Mouse (Mus musculus) cerebellum, postnatal 25 days (tissue): ENCODE data around the gene Cxcl3.
A peak's percentile ranks its signal among the peaks of the same experiment; 100 is the strongest.

Experiments used
- DNase-seq, 2 experiments: peaks; one replicate each; pipeline ENCODE4 v3.0.0; 2021; ENCODE audit warnings: mixed read lengths in 2 of 2

Gene Cxcl3

DNA sequence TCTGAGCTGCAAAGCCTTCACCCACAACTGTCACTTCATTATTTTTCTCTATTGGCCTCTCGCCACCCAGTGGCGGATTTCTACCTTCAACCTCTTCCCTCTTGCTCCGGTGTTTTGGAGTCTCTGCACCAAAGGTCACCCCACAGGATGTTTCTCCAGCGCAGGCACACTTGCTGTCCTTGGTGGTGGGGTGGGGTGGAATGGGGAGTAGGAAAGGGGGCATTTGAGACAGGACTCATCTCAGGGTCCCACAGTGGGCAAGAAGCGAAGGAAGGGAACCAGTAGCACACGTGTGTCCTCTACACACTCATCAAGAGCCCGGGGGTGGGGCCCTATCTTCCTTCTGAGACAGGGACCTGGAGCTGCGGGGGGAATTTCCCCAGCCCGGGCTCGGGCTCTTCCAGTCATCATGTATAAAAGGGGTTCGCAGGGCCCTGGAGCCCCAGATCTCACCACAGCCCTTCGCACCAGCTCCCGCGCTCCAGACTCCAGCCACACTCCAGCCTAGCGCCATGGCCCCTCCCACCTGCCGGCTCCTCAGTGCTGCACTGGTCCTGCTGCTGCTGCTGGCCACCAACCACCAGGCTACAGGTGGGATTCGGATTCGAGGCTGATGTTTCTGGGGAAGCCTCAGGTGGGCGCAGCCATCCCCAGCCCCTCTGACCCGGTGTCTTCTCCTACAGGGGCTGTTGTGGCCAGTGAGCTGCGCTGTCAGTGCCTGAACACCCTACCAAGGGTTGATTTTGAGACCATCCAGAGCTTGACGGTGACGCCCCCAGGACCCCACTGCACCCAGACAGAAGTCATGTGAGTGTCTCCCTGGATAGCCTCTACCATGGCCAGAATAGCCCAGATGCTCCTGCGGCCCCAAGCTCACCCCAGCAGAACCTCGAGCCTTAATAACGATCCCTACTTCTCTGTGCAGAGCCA, at the start of gene Cxcl3:
Gene Cxcl3 (plus strand): TSS at position 445 of the 930 bp plus-strand sequence.
- peak; percentile 39 to 43 for DNase-seq

DNA sequence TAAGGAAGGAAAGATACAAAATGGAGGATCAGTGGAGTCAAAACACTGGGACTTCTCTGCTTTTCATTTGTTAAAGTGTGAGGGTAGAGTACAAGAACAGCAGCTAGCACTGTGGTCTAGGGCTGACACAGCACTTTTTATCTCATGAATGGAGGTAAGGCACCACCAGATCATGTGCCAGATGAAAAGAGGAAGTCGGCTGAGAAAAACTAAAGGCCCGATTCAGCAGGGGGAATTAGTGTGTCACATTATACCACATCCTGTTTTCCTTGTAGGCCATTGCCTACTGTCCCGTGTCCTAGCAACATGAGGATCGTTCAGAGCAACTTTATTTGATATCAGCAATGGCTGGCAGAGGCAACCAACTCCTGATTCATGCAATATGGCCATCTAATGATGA, 43.9 kb upstream of the Cxcl3 start:
- no peak for DNase-seq

DNA sequence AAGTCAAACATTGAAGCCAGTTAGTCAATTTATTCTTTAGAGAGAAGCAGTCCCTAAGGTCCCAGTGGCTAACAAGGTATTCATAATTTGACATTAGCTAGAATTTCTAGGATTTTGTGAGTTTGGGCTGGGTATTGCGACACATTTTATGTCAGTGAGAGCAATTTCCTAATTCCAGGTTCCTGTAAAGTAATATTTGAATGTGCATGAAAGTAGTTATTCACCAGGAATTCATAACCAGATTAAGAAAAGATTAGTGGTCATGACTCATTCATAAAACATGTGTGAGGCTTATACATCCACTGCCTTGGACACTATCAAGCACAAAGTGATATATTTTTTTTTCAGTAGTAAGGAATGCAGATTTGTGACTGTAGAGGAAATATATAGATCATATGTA, 32.0 kb upstream of the Cxcl3 start:
- no peak for DNase-seq

DNA sequence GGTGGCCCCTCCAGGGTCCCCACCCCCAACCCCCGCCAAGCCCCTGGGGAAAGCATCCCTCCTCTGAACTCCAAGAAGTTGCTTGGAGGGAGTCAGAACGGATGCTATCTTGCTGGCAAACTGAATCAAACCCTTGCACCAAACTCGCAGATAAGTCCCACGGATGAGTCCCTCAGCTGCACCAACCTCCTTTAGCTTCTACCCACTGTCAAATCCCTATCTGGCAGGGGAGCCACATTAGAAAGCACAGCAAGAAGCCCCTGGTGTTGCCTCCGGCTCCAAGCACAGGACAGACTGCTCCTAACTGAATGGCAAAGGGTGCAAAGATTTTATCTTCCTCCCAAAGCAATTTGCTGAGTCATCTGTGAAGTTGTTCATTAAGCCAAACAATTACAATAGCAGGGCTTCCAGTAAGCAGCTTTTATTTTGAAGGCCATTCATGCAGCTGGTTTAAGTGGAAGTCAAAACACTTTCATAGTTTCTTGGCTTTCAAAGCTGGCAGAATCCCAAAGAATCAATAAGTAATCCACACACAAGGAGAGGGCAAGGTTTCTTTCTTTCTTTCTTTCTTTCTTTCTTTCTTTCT, 27.8 kb upstream of the Cxcl3 start:
- no peak for DNase-seq

DNA sequence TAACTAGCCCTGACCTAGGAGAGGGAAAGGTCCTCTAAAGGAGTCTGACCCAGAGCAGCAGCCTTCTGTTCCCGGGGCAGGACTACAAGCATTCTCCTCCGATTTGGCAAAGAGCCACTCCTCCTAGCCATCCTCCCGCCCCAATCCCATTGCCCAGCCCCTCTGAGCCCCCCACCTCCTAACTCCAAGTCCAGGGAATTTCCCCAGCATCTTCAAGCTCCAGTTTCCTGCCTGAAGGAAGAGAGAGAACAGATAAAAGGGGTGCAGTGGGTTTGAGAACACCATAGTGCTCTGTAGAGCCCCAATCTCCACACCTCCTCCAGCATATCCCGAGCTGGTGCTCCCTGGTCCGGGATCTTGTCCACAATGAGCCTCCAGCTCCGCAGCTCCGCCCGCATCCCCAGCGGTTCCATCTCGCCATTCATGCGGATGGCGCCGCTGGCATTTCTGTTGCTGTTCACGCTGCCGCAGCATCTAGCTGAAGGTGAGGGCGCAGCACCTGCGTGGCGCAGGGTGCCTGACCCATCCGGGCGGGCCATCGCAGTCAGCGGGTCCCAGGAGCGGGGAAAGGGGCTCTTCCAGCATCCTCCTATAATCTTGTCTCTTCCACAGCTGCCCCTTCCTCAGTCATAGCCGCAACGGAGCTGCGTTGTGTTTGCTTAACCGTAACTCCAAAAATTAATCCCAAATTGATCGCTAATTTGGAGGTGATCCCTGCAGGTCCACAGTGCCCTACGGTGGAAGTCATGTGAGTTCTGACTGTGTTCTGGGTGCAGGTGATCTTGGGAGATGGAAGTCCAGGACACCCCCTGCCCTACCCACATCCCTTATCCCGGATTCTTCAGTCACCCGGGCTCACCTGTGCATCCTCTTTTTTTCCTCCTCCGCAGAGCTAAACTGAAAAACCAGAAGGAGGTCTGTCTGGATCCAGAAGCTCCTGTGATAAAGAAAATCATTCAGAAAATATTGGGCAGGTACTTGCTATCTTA, 26.5 kb upstream of the Cxcl3 start, which contains the start of gene Cxcl5:
Gene Cxcl5 (plus strand): TSS at position 284 of the 989 bp plus-strand sequence.
- peak; percentile 32 to 38 for DNase-seq

DNA sequence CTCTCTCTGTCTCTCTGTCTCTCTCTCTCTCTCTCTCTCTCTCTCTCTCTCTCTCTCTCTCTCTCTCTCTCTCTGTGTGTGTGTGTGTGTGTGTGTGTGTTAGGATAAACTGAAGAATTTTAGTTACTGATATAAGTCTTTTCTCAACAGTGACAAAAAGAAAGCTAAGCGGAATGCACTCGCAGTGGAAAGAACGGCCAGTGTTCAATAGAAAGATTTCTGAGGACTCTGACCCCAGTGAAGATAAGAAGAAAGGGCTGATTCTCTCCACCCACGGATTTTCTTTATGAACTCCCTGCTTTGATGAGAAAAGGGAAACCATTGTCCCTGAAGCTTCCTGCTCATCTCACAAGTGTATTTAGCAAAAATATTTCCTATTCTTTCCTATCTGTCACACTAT, 25.6 kb upstream of the Cxcl3 start:
- no peak for DNase-seq

DNA sequence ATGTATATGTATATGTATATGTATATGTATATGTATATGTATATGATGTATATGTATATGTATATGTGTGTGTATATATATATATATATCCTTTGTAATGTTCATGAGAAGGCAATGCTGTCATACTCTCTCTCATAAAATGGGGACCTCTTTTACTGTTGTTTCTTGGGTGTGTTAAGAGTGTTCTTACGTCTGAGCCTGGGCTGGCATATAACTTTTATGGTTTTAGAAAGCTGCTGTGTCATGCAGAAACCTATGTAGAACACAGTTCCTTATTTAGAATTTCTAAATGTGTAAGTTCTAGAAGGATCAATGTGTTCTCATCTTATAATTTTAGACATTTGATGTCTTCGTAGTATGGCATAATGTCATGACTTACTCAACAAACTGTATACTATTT, 25.1 kb upstream of the Cxcl3 start:
- no peak for DNase-seq

DNA sequence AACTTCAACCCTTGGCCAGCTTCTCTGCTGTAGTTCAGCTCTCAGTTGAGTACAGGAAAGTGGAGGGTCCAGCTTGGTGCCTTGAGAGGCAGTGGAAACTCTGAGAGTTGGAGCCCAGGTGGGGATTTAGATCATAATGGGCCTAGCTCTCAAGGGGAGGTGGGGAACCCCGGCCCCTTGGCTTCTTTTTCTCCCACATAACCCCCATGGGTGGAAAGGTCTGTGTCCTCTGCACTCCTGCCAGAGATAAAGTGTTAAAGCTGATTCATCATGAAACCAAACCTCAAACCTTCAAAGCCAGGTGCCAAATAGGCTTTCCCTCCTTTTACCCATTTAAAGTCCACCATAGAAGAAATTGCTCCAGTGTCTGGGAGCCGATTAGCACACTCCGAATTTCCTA, 24.1 kb upstream of the Cxcl3 start:
- no peak for DNase-seq

DNA sequence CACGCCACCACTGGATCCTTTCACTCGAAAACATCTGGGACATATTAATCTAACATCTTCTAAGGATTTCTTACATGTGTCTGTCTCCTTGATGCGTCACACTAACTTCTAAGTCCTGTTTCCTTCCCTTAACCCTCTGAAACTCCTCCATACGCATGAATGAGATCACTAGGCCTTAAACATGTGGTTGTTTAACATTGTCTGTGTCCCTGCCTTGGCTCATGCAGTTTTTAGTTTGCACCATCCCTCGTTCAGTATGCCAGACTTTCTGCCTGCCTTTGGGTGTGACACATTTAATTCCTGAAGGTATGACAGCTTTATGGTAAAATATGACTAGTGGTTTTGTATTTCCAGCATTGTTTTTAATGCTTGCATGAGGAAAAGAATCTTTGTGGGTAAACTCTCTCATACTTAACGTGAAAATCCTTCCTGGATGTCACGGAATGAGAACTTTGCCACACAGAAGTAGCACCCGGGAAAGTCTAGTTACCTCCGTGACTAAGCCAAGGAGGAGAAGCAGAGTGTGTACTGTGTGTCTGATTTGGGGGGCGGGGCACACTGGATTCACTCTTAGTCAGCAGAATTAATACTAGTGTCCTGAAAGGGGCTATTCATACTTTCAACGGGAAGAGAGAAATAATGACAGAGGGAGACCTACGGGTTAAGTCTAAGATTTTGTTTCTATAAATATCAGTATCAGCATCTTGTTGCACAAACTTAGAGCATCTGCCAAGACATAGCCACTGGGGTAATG, 21.8 kb upstream of the Cxcl3 start:
- DNase-seq = no peak

DNA sequence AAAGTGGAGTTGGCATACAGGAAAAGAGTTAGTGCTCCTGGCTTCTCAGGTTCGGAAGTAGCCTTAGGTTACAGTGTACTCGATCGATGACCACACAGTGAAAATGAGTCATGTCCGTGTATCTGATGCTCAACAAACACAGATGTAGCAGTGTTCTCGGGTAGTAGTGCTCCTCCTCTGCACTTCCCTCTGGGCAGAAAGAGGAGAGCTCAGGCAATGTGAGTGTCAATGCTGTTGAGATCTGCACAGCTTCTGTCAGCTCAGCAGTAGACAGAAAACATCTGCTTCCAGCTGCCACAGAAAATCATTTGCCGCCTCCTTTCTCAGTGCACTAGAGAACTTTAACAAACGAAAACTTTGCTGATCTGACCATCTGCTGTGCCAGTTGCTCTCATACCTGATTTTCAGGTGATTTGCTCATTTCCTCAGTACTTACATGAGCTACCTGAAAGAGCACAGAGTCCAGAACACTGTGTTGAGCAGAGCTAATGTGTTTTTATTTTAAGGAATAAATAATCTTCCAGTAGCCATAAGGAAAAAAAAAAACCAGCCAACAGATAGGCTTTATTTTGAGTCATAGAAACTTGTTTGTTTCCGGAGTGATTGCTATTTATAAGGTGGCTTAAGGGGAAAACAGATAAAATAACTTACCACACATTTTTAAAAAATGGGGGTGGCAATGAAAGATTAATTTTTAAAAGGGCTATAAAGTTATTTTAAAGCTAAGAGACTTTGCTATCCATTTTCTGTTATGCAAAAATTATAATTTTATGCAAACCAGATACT, 19.9 kb upstream of the Cxcl3 start:
- DNase-seq = no peak

DNA sequence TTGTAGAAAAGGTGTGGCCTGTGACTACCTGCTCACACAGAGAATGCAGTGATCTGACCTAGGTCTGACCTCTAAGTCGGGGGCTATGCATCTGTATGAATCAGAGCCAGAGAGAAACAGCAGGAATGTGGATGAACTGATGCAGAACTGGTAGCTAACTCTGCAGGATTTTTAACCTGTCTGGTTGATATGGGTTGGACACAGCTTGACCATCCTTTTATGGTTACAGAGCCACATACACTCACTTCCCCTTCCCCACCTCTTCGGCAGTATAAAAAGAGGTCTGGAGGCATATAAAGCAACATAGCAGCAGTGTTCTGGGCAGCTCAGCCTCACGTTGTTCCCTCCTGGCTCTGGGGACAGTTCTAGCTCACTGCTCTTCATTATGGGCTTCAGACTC, 17.7 kb upstream of the Cxcl3 start, which contains the start of gene Ppbp:
Gene Ppbp (plus strand): TSS at position 301 of the 400 bp plus-strand sequence.
- DNase-seq = no peak

DNA sequence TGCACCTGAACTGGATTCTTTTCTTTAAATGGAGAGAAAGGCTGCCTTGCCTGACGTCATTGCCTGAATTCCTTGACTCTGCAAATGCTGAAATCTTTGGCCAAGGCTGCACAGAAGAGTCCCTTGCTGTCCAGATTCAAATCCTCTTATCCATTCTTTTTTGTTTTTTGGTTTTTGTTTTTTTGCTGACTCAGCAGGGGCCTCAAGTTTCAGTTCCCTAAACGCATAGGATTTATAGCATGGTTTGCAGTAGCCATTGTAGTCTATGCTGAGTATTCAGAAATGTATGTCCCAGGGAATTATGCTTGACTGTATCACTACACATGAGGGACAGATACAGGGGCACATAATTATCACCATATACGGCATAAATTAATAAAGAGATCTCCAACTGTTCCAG, 14.5 kb upstream of the Cxcl3 start:
- no peak for DNase-seq

DNA sequence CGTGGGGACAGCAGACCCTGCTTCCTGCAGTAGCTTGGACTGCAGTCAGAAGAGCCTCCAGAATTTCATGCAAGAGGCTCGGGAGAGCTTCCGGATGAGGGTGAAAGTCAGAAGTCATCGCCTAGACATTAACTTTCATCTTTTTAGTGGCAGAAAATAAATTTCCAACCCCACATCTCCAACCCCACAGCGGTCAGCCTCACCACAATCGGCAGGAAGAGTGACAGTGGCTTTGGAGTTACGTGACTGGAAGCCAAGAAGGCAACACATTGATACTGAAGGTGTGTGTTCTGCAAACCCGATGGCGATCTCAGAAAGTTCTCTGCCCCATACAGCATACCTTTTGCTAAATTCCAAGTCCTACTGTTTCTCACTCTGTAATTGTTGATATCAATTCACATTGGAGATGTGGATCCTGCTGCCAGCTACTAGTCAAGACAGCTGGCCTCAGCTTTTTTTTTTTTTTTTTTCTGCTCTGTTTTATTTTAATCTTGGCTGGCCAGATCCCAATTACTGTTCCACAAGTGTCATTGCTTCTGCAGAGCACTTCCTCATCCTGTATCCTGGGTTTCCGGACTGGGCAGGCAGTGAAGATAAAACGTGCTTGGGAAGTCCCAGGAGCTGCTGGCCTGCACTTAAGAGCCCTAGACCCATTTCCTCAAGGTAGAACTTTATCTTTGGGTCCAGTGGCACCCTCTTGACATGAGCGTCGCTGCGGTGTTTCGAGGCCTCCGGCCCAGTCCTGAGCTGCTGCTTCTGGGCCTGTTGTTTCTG, 13.8 kb upstream of the Cxcl3 start, which contains the start of gene Pf4:
Gene Pf4 (plus strand): TSS at position 556 of the 774 bp plus-strand sequence.
- no peak for DNase-seq

DNA sequence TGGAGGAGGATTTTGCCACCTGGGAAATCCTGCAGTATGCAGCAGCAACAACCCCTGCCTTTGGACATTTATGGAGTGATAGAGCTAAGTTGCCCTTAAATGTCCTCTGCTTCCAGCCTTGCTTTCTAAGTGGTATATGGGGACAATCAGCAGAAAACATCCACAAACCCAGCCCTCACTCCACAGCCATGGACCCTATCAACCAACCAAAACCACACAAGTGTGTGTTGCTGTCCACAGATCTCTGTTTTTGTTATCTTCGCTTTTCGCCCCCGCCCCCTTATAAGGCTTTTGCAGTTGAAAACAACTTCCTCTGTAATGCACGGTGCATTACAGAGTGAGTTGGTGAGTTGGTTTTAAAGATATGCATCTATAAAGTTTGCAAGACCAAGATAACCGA, 10.3 kb upstream of the Cxcl3 start:
- DNase-seq = no peak

DNA sequence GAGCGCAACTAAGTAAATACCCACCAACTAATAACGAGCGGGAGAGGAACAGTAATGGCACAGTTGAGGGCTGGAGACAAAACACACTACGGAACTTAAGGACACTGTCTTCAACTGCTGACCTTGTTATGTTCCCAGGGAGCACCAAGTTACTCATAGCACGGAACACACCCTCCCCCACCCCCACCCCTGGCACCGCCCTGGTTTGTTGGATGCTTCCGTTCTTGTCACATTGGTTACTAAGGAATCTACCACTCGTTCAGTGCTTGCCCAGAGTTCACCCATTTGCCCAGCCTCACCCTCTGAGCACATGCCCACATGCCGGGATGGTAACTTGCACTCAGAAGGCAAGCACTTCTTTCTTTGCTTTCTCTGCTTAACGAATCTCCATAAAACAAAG, 8.3 kb upstream of the Cxcl3 start:
- DNase-seq = no peak

DNA sequence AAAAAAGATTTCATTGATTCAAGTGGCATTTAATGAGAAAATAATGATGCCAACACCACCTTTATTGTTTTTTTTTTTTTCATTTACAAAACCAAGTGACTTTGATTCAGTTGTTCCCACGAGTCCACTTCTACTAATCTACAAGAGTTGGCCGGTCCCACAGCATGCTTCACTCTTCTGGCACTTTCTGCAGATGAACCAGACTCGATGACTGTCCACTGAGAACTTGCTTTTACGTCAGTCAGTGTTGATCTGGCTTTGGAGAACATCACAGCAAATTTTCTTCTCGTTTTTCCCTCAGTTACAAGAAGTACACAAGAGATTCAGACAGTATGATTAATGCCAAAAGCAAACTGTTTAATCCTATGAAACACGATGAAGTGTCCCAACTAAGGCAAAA, 7.0 kb upstream of the Cxcl3 start:
- DNase-seq = no peak

DNA sequence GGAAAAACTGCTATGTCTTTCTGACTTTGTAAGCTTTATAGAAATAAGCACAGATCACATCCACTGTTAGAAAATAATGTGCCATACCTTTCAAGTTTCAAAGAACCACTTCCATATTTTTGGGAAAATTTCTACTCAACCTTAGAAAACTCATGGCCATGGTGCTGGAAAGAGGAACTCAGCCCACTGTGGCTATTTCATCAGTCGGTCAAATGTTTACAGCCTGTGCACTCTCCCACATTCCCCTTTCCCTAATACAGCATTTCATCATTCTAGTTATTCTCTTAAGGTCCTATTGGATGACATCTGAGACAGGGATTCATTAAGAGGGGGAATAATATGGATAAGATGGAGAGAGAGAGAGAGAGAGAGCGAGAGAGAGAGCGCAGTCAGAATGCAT, 2.2 kb upstream of the Cxcl3 start:
- DNase-seq = no peak

DNA sequence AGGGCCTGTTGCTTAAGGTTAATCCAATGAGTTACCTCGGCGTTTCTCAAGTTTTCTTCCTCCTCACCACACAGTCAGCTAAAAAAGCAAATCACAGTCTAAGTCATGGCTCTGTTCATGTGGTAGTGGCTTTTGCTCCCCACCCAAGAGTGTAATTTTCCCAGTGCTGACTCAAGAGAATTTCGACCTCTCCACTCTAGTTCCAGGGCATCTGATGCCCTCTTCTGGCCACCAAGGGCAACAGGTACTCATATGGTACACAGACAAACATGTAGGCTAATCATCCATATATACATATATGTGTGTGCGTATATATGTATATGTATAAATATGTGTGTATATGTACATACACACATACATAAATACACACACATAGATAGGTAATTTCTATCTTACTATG, 2.2 kb downstream of the Cxcl3 start:
- DNase-seq = no peak

DNA sequence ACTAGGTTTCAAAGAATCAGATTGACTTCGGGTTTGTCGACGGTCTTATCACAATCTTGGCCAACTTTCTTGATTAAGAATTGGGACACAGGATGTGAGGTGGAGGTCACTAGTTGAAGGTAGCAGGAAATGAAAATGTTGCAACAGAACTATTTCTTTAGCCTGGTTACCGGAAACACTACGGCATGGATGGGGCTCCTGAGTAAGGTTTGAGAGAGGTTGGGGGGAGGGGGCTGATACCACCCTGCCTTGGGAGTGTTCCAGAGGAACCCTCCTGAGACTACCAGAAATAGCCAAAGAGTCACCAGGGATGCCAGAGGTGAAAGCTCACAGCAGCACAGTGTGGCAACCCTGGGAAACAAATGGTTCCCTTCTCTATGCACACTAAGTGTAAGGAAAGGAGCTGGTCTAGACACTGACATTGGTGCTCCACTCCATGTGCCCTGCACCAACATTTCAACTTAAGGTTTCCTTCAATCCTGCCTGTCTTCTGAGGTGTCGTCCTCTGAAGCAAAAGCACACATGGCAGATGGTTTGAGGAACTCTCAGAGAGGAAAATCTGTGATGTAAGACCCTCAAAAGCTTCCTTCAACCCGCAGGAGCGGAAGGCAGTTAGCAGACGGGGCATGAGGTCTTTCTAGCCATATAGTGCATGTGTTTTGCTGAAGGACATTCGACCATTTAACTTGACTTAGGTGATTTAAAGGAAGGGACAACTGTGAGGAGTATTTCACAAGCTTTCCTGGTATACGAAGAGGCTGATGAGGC, 3.6 kb downstream of the Cxcl3 start:
- DNase-seq = no peak

DNA sequence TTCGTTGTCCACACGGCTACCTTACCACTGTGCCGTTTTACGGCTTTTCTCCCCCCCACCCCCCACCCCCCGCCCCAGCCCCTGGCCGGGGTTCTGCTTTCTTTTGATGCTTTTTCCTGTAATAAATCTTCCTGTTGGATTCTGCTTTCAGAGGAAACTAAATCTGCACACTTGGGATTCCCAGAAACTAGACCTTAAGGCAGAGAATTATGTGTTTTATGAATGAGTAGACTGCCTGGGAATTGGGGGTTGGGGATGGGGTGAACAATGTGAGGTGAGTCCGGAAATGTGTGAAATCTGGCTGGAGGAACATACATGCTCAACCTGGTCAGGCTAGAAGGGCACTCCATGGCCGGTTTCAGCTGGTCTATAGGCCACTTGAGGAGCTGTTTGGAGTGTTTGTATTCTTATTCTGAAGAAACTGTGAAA, 4.2 kb downstream of the Cxcl3 start:
- no peak for DNase-seq
